Mouse (Mus musculus): ENCODE measurements around the gene Prkg2.

DNA sequence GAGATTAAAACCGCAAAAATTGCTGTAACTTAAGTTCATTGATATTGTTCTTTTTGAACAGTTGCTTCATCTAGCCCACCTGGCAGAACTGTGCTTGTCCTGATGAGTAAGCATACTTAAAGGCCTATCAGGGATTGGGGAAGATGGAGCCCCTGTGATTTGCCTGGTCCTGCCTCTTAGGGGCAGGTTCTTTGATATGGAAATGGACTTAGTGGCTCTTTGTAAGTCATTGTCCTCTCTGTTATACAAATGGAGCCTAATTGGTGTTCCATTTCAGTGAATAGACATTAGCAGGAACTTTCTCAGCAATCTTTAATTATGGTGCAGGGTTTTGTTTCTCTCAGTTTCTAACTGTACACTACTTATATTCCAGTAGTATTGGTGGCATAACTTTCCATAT lies 115.5 kb downstream of the Prkg2 start:
- TF ChIP-seq POU5F1 (IDR thresholded peaks at IDR 0.05; ENCODE audit: borderline replicate concordance, low read length) (peak; percentile 86), CTCF (conservative IDR thresholded peaks at IDR 0.05; ENCODE audit: low read length) (no peak), NANOG (IDR thresholded peaks at IDR 0.05; ENCODE audit: borderline replicate concordance, low read length) (peak; percentile 53)

Measured in E14TG2a.4 (cell line).